Mouse (Mus musculus) hindbrain, embryonic 10.5 days (tissue): ENCODE data around the gene Aurka. TPM values are rescaled to one million over a fixed set of nuclear protein-coding genes. Genes with fewer than 3 reads are reported as not detected.

Experiments used
- DNase-seq: peaks from one replicate; pipeline ENCODE4 v3.0.0-alpha.2; 2017; ENCODE audit warnings: low spot score
- H3K27ac ChIP-seq: fragments of 300-500 bp; sonication (generic); 2 replicates; pipeline ENCODE4 v1.5.1; 2016; ENCODE audit warnings: mild to moderate bottlenecking, moderate library complexity
- H3K27me3 ChIP-seq: fragments of 300-500 bp; sonication (generic); 2 replicates; pipeline ENCODE4 v1.6.1; 2016; ENCODE audit warnings: mild to moderate bottlenecking; ENCODE audit not compliant: poor library complexity, insufficient read depth, severe bottlenecking
- H3K36me3 ChIP-seq: fragments of 300-500 bp; sonication (generic); 2 replicates; pipeline ENCODE4 v1.6.1; 2016; ENCODE audit warnings: mild to moderate bottlenecking, moderate library complexity
- H3K4me1 ChIP-seq: fragments of 300-500 bp; sonication (generic); replicated peaks from 2 replicates; pipeline ENCODE4 v1.6.1; 2016; ENCODE audit warnings: mild to moderate bottlenecking
- H3K4me3 ChIP-seq: fragments of 300-500 bp; sonication (generic); 2 replicates; pipeline ENCODE4 v1.5.1; 2016; ENCODE audit warnings: mild to moderate bottlenecking, moderate library complexity
- H3K9me3 ChIP-seq: fragments of 300-500 bp; sonication (generic); 2 replicates; pipeline ENCODE4 v1.6.1; 2016; ENCODE audit warnings: mild to moderate bottlenecking, moderate library complexity
- WGBS: fragments of 180-500 bp; shearing (Covaris S2); methylation state at CpG from one replicate; pipeline ENCODE4 v1.1.7; 2016; 5-methylcytosine and 5-hydroxymethylcytosine counted together
- polyA plus RNA-seq: library from polyadenylated mRNA; unstranded; fragments of >200 nt; fragmentation: Nextera tagmentation; extraction: Ambion mirVana; gene quantifications from 2 replicates; pipeline ENCODE4 v1.2.1, GENCODE M21; 2016

Aurka gene
- polyA plus RNA-seq, 1 experiment from 2014 or later = 168 TPM

DNA sequence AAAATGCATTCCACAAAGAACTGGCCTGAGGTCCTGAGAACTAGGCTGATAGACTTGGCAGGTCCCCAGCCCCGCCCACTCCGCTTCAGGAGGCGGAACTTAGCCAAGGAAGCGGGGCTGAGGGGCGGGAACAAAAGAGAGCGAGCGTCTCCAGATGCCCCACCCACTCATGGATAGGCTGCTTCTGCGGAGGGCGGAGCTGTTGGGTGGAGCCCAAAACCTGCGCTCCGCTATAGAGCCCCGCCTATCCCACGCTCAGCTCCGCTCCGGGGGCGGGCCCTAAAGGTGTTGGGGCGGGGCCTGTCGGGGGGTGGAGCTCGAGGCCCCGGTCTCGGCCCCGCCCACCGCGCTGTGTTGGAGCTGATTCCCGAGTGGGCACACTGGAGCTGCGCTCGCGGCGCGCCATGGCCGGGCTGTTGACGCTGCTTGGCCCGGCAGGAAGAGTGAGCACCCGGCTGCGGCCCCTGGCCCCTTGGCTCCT lies 25.0 kb downstream of the Aurka start, which contains the start of gene Fam210b:
Fam210b (plus strand) TSS at position 308 of the 481 bp plus-strand sequence.
- 1% methylated on average over 35 of the region's 35 CpGs for WGBS
- peak; percentile 96 for DNase-seq
- peak within 1 kb of the TSS; percentile 89 for H3K27ac ChIP-seq
- H3K27me3 ChIP-seq = peaks cover 3% of the 10 kb centered on the region
- H3K4me1 ChIP-seq = peaks cover 54% of the 10 kb centered on the region
- peak within 1 kb of the TSS; percentile 81 for H3K4me3 ChIP-seq
- no peaks in the 10 kb centered on the region for H3K36me3 ChIP-seq
- no peaks in the 10 kb centered on the region for H3K9me3 ChIP-seq

DNA sequence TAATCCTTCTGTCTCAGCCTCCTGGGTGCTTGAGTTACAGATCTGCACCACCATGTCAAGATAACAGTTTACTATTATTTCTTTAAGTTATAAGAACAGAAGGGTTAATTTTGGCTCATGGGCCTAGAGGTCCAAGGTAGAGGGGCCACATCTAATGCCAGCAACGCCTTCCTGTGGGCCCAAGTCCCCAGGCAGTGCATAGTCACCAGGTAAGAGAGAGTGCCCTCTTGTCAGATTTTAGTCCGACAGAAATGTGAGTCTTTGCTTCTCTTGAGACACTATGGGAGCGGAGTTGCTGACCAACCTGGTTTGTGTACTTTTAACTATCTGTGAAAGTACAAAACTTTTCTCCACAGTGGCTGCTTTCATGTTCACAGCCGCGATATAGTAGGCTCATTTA lies 25.7 kb downstream of the Aurka start:
- Histone ChIP-seq H3K4me3 (peak overlapping the region; percentile 81), H3K27me3 (peaks cover 3% of the 10 kb centered on the region), H3K36me3 (no peaks in the 10 kb centered on the region), H3K27ac (peak overlapping the region; percentile 50), H3K9me3 (no peaks in the 10 kb centered on the region), H3K4me1 (peaks cover 55% of the 10 kb centered on the region)
- WGBS = 43% methylated on average over 5 of the region's 5 CpGs
- DNase-seq = no peak

DNA sequence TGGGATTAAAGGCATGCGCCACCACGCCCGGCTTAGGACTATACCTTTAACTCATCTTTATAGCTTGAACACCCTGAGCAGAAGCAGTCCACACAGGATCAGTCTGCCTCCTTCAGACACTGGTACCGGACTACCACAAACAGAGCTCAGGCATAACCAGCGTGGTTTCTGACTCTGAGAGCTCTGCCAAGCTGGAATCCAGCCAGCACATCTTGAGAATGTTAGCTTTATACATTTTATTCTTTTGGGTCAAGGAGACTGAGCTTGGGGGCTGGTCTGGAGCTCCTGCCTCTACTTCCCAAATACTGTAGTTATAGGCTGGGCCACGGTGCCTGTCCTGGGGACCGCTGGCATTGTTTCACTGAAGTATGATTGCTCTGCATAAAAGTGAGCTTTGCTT lies 26.6 kb downstream of the Aurka start:
- WGBS = 94% methylated on average over 7 of the region's 7 CpGs
- H3K9me3 ChIP-seq = no peaks in the 10 kb centered on the region
- no peak for DNase-seq
- H3K4me3 ChIP-seq = no peak overlapping the region
- H3K27me3 ChIP-seq = peaks cover 3% of the 10 kb centered on the region
- peaks cover 50% of the 10 kb centered on the region for H3K4me1 ChIP-seq
- H3K27ac ChIP-seq = no peak overlapping the region
- H3K36me3 ChIP-seq = no peaks in the 10 kb centered on the region

DNA sequence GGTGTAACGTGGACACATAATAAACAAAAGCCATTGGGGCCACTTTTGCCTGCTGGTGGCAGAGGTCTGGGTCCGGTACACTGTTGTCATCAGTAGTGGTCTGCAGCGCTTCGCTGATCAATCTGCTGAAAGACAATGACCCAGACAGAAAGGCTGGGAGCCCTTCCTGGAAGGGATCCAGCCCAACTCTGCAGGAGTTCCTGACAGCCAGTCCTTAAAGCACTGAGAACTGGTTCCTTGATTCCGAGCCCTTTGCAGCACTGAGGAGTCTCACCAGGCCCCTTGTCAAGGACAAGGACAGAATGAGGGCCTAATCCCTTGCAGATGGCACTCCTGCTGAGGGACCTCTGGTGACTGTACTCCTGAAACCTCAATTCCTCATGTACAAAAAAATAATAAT lies 28.7 kb downstream of the Aurka start:
- Histone ChIP-seq H3K27ac (no peak overlapping the region), H3K36me3 (no peaks in the 10 kb centered on the region), H3K9me3 (no peaks in the 10 kb centered on the region), H3K27me3 (no peaks in the 10 kb centered on the region; the same call in 1 of the 2 replicates), H3K4me1 (peaks cover 36% of the 10 kb centered on the region), H3K4me3 (no peak overlapping the region)
- WGBS = 21% methylated on average over 5 of the region's 5 CpGs
- DNase-seq = no peak

DNA sequence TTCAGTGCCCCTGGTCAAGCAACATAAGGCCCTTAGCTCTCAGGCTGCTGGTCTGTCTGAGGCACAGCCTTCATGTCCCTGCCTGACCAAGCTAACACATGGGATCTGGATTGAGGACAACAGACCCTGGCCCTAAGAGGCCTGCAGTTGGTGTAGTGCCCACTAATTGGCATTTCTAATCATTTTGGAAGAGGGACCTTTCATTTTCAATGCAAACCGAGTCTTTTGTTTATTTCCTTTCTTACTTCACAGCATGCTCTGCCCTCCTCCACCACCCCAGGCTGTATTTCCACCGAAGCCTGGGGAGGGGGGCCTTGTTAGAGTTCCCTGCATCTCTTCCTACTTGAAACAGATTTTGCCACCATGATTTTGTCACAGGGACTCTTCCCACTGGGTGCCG lies 29.4 kb downstream of the Aurka start:
- DNase-seq = no peak
- Histone ChIP-seq H3K4me3 (no peak overlapping the region), H3K27ac (no peak overlapping the region), H3K27me3 (no peaks in the 10 kb centered on the region; the same call in 1 of the 2 replicates), H3K36me3 (no peaks in the 10 kb centered on the region), H3K4me1 (peaks cover 33% of the 10 kb centered on the region), H3K9me3 (no peaks in the 10 kb centered on the region)
- 29% methylated on average over 3 of the region's 3 CpGs for WGBS

DNA sequence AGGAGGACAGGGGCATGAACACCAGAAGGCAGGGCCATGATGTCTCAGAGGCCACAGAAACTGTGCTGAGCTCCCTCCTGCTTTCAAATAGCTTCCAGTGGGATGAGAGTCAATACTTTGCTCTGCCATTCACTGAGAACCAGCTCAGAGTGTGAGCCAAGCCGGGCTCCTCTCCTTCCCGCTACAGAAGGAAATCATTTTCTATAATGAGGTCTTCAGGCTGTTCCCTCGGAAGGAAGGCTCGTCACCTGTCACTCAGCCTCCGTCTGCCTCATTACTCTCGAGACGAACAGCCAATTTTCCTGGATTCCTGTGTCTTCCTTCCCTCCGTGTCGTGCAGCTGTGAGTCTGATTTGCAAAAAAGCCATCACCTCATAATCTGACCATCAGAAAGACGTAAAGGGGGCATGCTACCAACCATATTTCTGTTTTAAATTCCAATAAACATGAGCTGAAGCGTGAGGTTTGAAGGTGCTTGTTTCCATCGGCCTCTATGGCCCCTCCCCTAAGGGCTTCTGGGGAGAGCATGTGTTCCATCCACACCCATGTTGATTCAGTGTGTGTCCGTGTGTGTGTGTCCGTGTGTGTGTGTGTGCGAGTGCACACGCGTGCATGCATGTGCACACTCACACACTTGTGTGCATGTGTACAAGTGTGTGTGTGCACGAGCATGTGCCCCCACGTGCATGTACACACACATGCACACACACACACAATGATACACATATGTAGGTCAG lies 32.0 kb downstream of the Aurka start:
- Histone ChIP-seq H3K4me3 (no peak overlapping the region), H3K27me3 (no peaks in the 10 kb centered on the region), H3K9me3 (no peaks in the 10 kb centered on the region), H3K36me3 (no peaks in the 10 kb centered on the region), H3K27ac (no peak overlapping the region), H3K4me1 (peaks cover 28% of the 10 kb centered on the region)
- no peak for DNase-seq
- 85% methylated on average over 19 of the region's 19 CpGs for WGBS

DNA sequence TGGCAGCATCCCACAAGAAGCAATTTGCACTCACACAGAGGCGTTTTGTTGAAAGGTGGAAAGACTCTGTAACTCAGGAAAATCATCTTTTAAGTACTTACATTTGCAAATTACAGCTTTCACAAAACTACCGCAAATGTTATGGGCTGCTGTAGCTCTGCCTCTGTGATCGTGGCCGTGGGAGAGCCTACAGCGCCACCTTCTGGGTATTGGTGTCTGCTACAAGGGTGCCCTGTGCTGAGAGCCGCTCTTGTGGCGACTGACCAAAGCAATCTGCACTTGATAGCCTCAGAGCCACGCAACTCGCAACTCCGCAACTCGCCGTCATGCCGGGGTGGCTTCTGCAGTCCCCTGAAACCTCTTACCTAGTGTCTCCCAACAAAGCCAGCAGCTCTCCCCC lies 41.2 kb downstream of the Aurka start:
- H3K9me3 ChIP-seq = no peaks in the 10 kb centered on the region
- peaks cover 17% of the 10 kb centered on the region for H3K4me1 ChIP-seq
- peak overlapping the region; percentile 20; the same call in 1 of the 2 replicates for H3K4me3 ChIP-seq
- peak; percentile 76 for DNase-seq
- no peaks in the 10 kb centered on the region for H3K36me3 ChIP-seq
- no peak overlapping the region for H3K27ac ChIP-seq
- 6% methylated on average over 13 of the region's 13 CpGs for WGBS
- peaks cover 22% of the 10 kb centered on the region for H3K27me3 ChIP-seq

DNA sequence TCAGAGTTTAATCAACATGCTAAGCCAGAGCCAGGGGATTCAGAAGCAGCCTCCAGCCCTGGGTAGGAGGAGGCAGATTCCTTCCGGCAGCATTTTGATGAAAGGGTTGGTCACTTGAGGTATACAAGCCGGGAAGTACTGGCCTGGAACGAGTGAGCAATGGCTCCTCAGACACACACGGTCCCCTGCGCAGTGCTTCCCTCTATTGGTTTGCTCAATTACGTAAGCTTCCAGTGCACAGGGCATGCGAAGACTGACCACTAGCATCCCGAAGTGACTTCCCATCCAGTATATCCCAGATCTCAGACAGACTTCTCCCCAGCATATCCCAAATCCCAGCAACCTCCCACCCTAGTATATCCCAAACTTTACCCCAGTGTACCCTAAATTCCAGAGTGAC lies 42.1 kb downstream of the Aurka start:
- H3K9me3 ChIP-seq = no peaks in the 10 kb centered on the region
- no peak for DNase-seq
- 56% methylated on average over 8 of the region's 8 CpGs for WGBS
- H3K36me3 ChIP-seq = no peaks in the 10 kb centered on the region
- H3K4me1 ChIP-seq = peaks cover 8% of the 10 kb centered on the region
- H3K27me3 ChIP-seq = peaks cover 22% of the 10 kb centered on the region
- H3K4me3 ChIP-seq = no peak overlapping the region
- no peak overlapping the region for H3K27ac ChIP-seq

DNA sequence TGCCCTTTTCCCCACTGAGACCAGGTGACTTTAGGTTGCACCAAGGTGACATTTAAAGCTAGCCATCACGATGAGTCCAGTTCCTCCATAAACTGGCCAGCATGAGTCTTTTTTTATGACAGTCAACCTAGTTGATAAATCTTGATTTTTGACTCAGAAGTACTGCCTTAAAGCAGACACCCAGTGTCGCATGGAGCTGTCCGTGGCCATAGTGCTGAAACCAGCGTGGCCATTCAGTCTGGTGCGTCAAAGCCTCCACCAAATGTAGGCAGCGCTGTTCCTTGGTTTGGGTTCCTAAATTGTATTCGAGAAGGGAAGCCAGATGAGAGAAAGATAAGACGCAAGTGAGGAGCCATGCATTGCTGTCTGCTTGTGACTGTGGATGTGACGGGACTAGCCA lies 49.5 kb downstream of the Aurka start:
- WGBS = 18% methylated on average over 9 of the region's 9 CpGs
- Histone ChIP-seq H3K9me3 (no peaks in the 10 kb centered on the region), H3K4me3 (no peak overlapping the region), H3K27me3 (no peaks in the 10 kb centered on the region), H3K4me1 (no peaks in the 10 kb centered on the region), H3K27ac (no peak overlapping the region), H3K36me3 (no peaks in the 10 kb centered on the region)
- peak; percentile 81 for DNase-seq

DNA sequence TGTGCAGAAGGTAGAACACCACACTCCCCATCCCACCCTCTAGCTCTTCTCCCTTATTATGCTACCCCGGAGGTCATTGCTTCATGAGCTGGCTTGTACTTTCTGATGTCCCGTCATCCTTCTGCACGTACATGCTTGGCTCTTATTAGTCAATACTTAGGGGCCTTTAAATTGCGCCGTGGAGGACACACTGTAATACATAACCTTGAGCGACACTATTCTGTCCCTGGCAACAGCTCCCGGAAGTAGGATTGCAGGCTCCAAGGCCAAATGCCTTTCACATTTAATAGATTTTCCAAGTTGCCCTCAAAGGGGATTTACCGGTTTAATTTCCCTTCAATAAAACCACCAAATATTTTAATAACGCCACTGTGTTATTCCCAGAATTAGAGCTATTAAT lies 58.6 kb downstream of the Aurka start:
- no peak for DNase-seq
- 0 out of 2 replicates have a peak, but pooled peaks cover 7% of the 10 kb centered on the region for H3K9me3 ChIP-seq
- no peak overlapping the region for H3K4me3 ChIP-seq
- 94% methylated on average over 9 of the region's 9 CpGs for WGBS
- no peaks in the 10 kb centered on the region for H3K4me1 ChIP-seq
- no peak overlapping the region for H3K27ac ChIP-seq
- H3K27me3 ChIP-seq = no peaks in the 10 kb centered on the region
- no peaks in the 10 kb centered on the region for H3K36me3 ChIP-seq

DNA sequence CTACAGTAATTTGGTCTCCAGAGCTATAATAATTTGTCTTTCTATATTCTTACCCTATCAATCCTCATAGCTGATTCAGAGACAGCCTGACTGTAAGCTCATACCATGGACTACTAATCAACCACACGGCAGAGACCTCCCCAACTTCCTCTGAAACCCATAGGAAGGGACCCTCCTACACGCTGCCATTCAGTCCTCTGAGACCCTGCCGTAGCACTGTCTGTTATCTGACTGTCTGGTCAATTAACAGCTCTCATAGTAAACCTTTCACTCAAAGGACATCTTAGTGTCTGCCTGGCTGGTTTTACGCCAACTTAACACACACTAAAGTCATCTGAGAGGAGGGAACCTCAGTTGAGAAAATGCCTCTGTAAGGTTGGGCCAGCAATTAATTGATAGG lies 63.8 kb downstream of the Aurka start:
- Histone ChIP-seq H3K27ac (no peak overlapping the region), H3K27me3 (no peaks in the 10 kb centered on the region), H3K36me3 (no peaks in the 10 kb centered on the region), H3K9me3 (no peaks in the 10 kb centered on the region), H3K4me1 (peaks cover 5% of the 10 kb centered on the region; the same call in 1 of the 2 replicates), H3K4me3 (no peak overlapping the region)
- DNase-seq = no peak
- WGBS = 82% methylated on average over 4 of the region's 4 CpGs
